Mouse (Mus musculus): Measurements from ENCODE around the gene Zfand3. TPM values are rescaled to one million over a fixed set of nuclear protein-coding genes. Genes with fewer than 3 reads are reported as not detected.

Zfand3 gene
- polyA plus RNA-seq, 1 experiment from 2014 or later: 34.2 TPM

DNA sequence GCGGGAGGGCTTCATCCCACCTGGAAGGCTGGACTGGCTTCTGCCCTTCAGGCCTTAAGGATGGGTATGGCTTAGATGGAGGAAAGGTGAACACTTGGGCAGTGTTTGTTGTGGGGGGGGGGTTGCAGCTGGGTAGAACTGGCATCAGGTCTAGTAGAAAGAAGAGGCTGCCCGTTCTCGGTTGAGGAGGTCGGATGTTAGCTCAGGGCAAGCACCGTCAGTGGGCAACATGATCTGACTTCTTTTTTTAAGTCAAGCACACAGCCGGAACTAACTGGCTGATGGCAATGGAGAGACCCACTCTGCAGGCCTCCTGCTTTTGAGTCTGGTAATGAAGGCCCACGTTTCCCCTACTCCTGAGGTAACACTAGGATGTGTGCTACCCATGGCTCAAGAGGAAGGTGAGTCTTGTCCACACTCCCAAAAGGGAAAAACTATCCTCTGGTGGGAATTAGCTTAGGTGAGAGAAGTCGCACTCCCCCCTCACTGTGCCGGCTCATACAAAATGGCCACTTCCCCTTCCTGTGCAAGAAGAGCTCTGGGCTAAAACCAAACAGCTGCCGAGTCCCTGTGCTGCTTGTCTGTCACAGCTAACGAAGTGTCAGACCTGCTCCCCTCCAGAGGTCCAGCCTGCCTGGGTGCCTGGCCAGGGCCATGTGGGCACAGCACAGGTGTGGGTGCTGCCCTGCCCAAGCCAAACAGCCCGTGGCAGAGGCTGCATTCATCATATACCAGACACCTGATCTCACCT, 192.9 kb downstream of the Zfand3 start:
- Histone ChIP-seq H3K9me3 (replicated peaks; ENCODE audit: control insufficient read depth, low read length) (no peaks in the 10 kb centered on the region), H3K4me3 (replicated peaks; ENCODE audit: low read length) (no peak overlapping the region), H3K9ac (ENCODE audit: low read length) (peak overlapping the region; percentile 28; the same call in 1 of the 2 replicates), H3K4me2 (ENCODE audit: low read depth, low read length) (no peak overlapping the region), H3K4me1 (ENCODE audit: control insufficient read depth, insufficient read depth, low read length) (peaks cover 47% of the 10 kb centered on the region), H3K36me3 (ENCODE audit: control insufficient read depth, insufficient read depth, low read length) (no peaks in the 10 kb centered on the region), H3K27me3 (ENCODE audit: control insufficient read depth, insufficient read depth, low read length) (no peaks in the 10 kb centered on the region), H3K27ac (ENCODE audit: low read length) (peak overlapping the region; percentile 44)
- WGBS: 65% methylated on average over 12 of the region's 12 CpGs
- no peak for ATAC-seq (ENCODE audit: insufficient read depth, low FRiP score)

- Histone ChIP-seq H3K4me3 (replicated peaks; ENCODE audit: low read length) (no peak overlapping the region), H3K9me3 (replicated peaks; ENCODE audit: control insufficient read depth, low read length) (no peaks in the 10 kb centered on the region), H3K4me2 (ENCODE audit: low read depth, low read length) (no peak overlapping the region), H3K4me1 (ENCODE audit: control insufficient read depth, insufficient read depth, low read length) (peaks cover 48% of the 10 kb centered on the region), H3K27me3 (ENCODE audit: control insufficient read depth, insufficient read depth, low read length) (no peaks in the 10 kb centered on the region), H3K27ac (ENCODE audit: low read length) (peak overlapping the region; percentile 3; the same call in 1 of the 2 replicates), H3K36me3 (ENCODE audit: control insufficient read depth, insufficient read depth, low read length) (no peaks in the 10 kb centered on the region), H3K9ac (ENCODE audit: low read length) (0 out of 2 replicates have a peak overlapping the region, but pooled peaks have one; percentile 13)
- no peak for ATAC-seq (ENCODE audit: insufficient read depth, low FRiP score)
- 60% methylated on average over 10 of the region's 10 CpGs for WGBS
These were observed 193.9 kb downstream of the Zfand3 start for GRCm38 (mm10) chr17:30198422-30198821.

- WGBS: 58% methylated on average over 13 of the region's 13 CpGs
- no peak for ATAC-seq (ENCODE audit: insufficient read depth, low FRiP score)
- no peak overlapping the region for H3K4me3 ChIP-seq (replicated peaks; ENCODE audit: low read length)
- peak overlapping the region; percentile 43; the same call in 1 of the 2 replicates for H3K27ac ChIP-seq (ENCODE audit: low read length)
- H3K9ac ChIP-seq (ENCODE audit: low read length): no peak overlapping the region; the same call in 1 of the 2 replicates
- H3K9me3 ChIP-seq (replicated peaks; ENCODE audit: control insufficient read depth, low read length): no peaks in the 10 kb centered on the region
- no peak overlapping the region for H3K4me2 ChIP-seq (ENCODE audit: low read depth, low read length)
- peaks cover 57% of the 10 kb centered on the region for H3K4me1 ChIP-seq (ENCODE audit: control insufficient read depth, insufficient read depth, low read length)
- no peaks in the 10 kb centered on the region for H3K27me3 ChIP-seq (ENCODE audit: control insufficient read depth, insufficient read depth, low read length)
- no peaks in the 10 kb centered on the region for H3K36me3 ChIP-seq (ENCODE audit: control insufficient read depth, insufficient read depth, low read length)
These were observed 195.1 kb downstream of the Zfand3 start for GRCm38 (mm10) chr17:30199374-30200247.

DNA sequence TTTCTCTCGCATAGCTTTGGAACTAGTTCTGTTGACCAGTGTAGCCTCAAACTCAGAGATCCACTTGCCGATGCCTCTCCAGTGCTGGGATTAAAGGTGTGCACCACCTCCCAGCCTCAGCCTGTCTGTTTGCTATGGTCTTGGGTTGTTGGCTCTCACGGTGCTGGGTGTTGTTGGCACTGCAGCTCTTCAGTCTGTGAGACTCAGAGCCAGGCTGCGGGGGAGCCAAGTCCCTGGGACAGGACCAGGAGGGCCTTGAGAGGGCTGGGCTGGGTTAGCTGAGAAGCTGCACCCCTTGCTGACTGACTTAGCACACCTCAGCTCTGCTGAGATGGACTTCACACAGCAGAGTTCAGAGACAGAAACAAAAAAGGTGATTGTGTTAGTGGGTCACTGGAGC, 195.8 kb downstream of the Zfand3 start:
- no peak overlapping the region for H3K9ac ChIP-seq (ENCODE audit: low read length)
- no peaks in the 10 kb centered on the region for H3K27me3 ChIP-seq (ENCODE audit: control insufficient read depth, insufficient read depth, low read length)
- ATAC-seq (ENCODE audit: insufficient read depth, low FRiP score): no peak
- H3K4me2 ChIP-seq (ENCODE audit: low read depth, low read length): no peak overlapping the region
- peaks cover 57% of the 10 kb centered on the region for H3K4me1 ChIP-seq (ENCODE audit: control insufficient read depth, insufficient read depth, low read length)
- no peak overlapping the region for H3K4me3 ChIP-seq (replicated peaks; ENCODE audit: low read length)
- no peaks in the 10 kb centered on the region for H3K36me3 ChIP-seq (ENCODE audit: control insufficient read depth, insufficient read depth, low read length)
- no peak overlapping the region for H3K27ac ChIP-seq (ENCODE audit: low read length)
- H3K9me3 ChIP-seq (replicated peaks; ENCODE audit: control insufficient read depth, low read length): no peaks in the 10 kb centered on the region
- 71% methylated on average over 4 of the region's 4 CpGs for WGBS

- Histone ChIP-seq H3K9me3 (replicated peaks; ENCODE audit: control insufficient read depth, low read length) (no peaks in the 10 kb centered on the region), H3K27ac (ENCODE audit: low read length) (no peak overlapping the region), H3K27me3 (ENCODE audit: control insufficient read depth, insufficient read depth, low read length) (no peaks in the 10 kb centered on the region), H3K4me1 (ENCODE audit: control insufficient read depth, insufficient read depth, low read length) (peaks cover 30% of the 10 kb centered on the region), H3K4me2 (ENCODE audit: low read depth, low read length) (no peak overlapping the region), H3K36me3 (ENCODE audit: control insufficient read depth, insufficient read depth, low read length) (peaks cover 8% of the 10 kb centered on the region; the same call in 1 of the 2 replicates), H3K4me3 (replicated peaks; ENCODE audit: low read length) (no peak overlapping the region), H3K9ac (ENCODE audit: low read length) (no peak overlapping the region)
- no peak for ATAC-seq (ENCODE audit: insufficient read depth, low FRiP score)
- 87% methylated on average over 17 of the region's 17 CpGs for WGBS
These were observed 200.7 kb downstream of the Zfand3 start for GRCm38 (mm10) chr17:30205062-30205825.

GRCm38 (mm10) chr17:30210262-30210661, 205.7 kb downstream of the Zfand3 start:
- peaks cover 11% of the 10 kb centered on the region; the same call in 1 of the 2 replicates for H3K36me3 ChIP-seq (ENCODE audit: control insufficient read depth, insufficient read depth, low read length)
- no peak overlapping the region for H3K27ac ChIP-seq (ENCODE audit: low read length)
- H3K4me3 ChIP-seq (replicated peaks; ENCODE audit: low read length): no peak overlapping the region
- WGBS: 93% methylated on average over 8 of the region's 8 CpGs
- ATAC-seq (ENCODE audit: insufficient read depth, low FRiP score): no peak
- no peaks in the 10 kb centered on the region for H3K9me3 ChIP-seq (replicated peaks; ENCODE audit: control insufficient read depth, low read length)
- H3K27me3 ChIP-seq (ENCODE audit: control insufficient read depth, insufficient read depth, low read length): no peaks in the 10 kb centered on the region
- H3K4me2 ChIP-seq (ENCODE audit: low read depth, low read length): no peak overlapping the region
- H3K9ac ChIP-seq (ENCODE audit: low read length): no peak overlapping the region
- H3K4me1 ChIP-seq (ENCODE audit: control insufficient read depth, insufficient read depth, low read length): peaks cover 8% of the 10 kb centered on the region; the same call in 1 of the 2 replicates

DNA sequence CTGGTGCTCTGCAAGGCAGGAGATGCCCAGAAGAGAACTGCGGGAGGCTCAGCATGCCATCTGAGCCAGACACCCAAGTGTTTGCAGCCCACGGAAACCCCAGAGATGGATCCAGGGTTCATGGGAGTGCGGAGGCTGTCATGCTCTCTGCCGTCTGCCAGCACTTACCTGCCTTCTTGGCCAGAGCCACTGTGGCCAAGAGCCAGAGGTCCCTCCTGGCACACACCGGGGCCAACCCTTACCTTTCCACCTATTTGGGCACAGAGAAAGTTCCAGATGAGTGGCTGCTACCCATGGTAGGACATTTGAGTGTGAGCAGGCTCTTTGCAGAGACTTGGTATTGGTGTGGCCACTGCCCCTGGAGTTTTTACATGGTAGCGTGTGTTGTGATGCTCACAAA, 206.4 kb downstream of the Zfand3 start:
- Histone ChIP-seq H3K4me3 (replicated peaks; ENCODE audit: low read length) (no peak overlapping the region), H3K36me3 (ENCODE audit: control insufficient read depth, insufficient read depth, low read length) (peaks cover 11% of the 10 kb centered on the region; the same call in 1 of the 2 replicates), H3K27me3 (ENCODE audit: control insufficient read depth, insufficient read depth, low read length) (no peaks in the 10 kb centered on the region), H3K4me1 (ENCODE audit: control insufficient read depth, insufficient read depth, low read length) (peaks cover 6% of the 10 kb centered on the region; the same call in 1 of the 2 replicates), H3K27ac (ENCODE audit: low read length) (no peak overlapping the region), H3K4me2 (ENCODE audit: low read depth, low read length) (no peak overlapping the region), H3K9ac (ENCODE audit: low read length) (no peak overlapping the region), H3K9me3 (replicated peaks; ENCODE audit: control insufficient read depth, low read length) (no peaks in the 10 kb centered on the region)
- WGBS: 93% methylated on average over 6 of the region's 6 CpGs
- ATAC-seq (ENCODE audit: insufficient read depth, low FRiP score): no peak

DNA sequence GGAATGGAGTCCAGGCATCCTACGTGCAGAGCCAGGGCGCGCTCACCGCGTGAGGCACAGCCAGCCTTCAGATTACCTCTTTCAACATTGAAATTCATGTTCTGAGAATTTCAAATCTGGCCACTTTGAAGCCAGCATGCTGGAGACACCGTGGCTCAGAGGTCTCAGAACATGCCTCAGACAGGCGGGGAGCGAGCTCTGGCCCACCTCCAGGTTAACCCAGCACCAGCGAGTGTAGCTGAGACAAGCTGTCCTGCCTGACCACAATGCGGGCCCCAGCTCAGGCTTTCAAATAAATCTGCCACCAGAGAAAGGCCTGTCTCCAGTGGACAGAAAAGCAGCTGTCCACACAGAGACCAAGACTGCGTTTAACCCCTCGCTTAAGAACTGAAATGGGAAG, 208.1 kb downstream of the Zfand3 start:
- Histone ChIP-seq H3K9me3 (replicated peaks; ENCODE audit: control insufficient read depth, low read length) (no peaks in the 10 kb centered on the region), H3K9ac (ENCODE audit: low read length) (no peak overlapping the region), H3K27me3 (ENCODE audit: control insufficient read depth, insufficient read depth, low read length) (no peaks in the 10 kb centered on the region), H3K36me3 (ENCODE audit: control insufficient read depth, insufficient read depth, low read length) (peaks cover 11% of the 10 kb centered on the region; the same call in 1 of the 2 replicates), H3K4me2 (ENCODE audit: low read depth, low read length) (no peak overlapping the region), H3K4me3 (replicated peaks; ENCODE audit: low read length) (no peak overlapping the region), H3K27ac (ENCODE audit: low read length) (no peak overlapping the region), H3K4me1 (ENCODE audit: control insufficient read depth, insufficient read depth, low read length) (0 out of 2 replicates have a peak, but pooled peaks cover 1% of the 10 kb centered on the region)
- WGBS: 70% methylated on average over 12 of the region's 12 CpGs
- ATAC-seq (ENCODE audit: insufficient read depth, low FRiP score): no peak

Data from stomach, embryonic 16.5 days (tissue).